Mouse (Mus musculus) 3134 (cell line): Measurements from ENCODE around the gene Ift122.
A peak's percentile ranks its signal among the peaks of the same experiment; 100 is the strongest.

Source experiments
- DNase-seq: peaks from one replicate; pipeline ENCODE4 v3.0.0-alpha.2; 2011; ENCODE audit warnings: low spot score; ENCODE audit not compliant: insufficient read length; ENCODE audit errors: extremely low read depth

The Ift122 gene

DNA sequence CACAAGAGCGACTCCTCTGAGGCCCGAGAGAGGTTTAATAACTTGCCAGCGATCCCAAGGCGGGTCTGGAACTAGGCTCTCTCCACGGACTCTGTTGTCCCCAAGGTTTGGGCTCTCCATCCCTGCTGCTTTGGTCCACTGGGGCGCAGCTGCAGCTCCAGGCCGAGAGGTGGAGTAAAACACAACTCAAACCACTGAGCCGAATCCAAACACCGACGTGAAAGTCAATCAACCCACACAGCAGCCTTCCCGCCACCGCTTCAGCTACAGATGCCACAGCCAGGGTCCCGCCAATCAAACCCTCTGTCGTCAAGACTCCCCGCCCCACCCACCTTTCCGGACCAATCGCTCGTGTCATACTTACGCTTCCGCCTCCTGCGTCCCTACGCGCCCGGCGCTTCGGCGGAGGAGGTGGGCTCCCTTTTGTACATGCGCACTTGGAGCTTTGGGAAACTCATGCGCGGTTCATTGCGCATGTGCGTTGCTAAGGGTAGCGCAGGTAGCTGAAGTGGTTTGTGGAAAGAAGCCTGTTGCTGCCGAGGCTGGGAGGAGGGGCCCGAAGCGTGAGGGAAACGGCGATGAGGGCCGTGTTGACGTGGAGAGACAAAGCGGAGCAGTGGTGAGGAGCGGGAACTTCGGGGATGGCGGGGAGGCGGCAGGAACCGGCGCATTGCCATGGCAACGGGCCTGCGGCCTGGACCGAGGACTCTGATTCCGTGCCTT is at the start of gene Ift122, which contains the start of gene Mbd4:
TSS of gene Ift122 (plus strand) at position 380 of the 723 bp plus-strand sequence.
TSS of gene Mbd4 (minus strand) at position 281 of the 723 bp plus-strand sequence.
- DNase-seq, result peak; percentile 100

DNA sequence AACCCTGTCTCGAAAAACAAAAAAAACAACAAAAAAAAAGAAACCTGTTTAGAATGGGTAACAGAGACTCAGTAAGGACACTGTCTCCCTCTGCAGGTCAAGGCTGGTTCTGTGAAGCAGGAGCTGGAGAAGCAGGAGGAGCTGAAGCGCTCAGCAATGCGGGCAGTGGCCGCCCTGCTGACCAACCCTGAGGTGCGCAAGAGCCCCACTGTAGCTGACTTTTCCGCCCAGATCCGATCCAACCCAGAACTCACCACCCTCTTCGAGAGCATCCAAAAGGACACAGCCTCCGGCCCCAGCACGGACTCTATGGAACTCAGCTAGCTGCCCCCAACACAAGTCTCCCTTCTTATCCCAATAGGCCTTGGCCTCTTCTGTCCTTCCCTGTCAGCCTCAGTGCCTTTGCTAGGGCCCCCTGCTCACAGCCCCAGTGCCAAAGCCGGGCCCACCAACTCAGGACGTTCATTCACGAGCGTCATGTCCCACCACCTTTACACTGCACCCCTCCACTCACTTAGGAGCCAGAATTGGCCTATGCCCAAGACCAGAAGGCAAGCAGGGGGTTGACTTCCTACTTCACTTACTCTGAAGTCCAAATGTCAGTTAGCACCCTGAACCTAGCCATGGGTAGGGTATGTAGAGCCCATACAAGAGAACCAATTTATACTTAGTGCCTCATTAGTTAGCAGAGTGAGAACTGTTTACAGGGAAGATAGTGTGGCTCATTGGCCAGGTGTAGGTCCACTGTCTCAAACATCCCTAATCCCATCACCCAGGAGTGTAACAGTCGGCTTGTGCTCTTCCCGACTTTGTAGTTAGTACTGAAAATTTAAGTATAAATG is 49.5 kb upstream of the Ift122 start:
- DNase-seq, result peak; percentile 82

DNA sequence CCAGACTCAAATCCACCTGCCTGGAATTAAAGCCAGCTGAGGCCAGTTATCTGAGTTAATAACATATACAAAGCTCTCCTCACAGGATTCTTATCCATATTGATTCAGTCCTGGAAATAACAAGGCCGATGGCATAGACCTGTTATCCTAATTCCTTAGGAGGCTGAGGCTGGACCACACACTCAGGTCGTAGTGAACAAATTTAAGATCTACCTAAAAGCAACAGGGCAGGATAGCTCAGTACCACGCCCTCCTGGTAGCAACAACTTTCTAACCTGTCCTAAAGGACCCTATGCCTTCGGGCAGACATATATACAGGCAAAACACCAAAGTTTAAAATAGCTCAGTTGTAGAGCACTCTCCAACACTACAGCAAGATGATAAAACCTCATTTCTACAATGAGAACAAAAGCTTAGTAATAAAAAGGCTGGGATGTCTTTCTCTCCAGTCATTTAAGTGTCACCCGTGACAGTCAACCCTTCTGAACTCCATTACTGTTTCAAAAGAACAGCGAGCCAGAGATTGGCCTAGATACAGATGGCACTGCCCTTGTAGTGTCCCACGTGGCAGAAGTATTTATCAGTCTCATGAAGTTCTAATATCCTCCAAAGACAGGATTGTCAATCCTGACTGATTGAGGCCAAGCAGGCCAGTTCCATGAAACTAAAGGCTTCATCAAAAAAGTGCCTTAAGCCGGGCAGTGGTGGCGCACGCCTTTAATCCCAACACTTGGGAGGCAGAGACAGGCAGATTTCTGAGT is 48.7 kb upstream of the Ift122 start:
- no peak for DNase-seq

DNA sequence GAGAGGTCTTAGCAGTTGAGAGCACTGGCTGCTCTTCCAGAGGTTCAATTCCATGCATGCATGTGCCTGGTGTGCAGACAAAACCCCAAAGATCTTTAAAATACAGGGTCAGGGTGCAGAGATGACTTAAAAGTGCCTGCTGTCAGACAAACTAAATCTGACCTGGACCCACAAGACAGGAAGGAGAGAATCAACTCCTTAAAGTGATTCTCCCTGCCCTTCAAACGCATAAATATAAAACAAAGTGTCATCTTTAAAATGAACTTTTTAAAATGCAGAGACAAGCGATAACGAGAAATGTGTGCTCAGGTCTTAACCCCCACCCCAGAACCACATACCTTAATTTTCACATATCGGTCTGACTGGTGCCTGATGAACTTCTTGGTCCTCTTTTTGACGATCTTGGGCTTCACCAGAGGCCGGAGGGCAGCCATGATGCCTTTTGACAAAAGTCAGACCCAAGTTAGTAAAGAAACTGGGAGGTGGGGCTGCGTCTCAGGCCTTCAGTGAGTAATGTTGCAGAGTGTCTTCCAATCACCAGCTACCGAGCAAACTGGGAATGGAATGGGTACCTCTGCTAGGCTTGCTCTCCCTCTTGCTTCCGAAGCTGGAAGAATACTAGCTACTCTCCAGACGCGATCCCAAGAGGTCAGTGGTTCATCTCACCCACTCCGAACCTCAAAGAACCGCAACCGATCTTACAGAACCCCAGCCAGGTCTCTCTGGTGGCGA is 45.6 kb upstream of the Ift122 start:
- no peak for DNase-seq

DNA sequence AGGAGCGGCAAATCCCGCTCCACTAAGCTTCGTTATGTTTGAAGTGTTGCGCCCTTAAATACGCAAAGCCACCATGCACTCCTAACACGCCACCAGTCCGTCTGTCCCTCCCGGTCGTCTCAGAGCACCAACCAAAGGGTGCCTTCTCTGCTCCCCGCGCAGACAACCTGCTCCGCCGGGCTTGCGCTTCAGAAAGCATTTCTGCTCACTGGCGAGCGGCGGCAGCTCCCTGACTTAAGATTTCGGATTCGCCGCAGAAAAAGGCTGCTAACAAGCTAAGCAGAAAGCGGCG is 45.1 kb upstream of the Ift122 start:
- no peak for DNase-seq

DNA sequence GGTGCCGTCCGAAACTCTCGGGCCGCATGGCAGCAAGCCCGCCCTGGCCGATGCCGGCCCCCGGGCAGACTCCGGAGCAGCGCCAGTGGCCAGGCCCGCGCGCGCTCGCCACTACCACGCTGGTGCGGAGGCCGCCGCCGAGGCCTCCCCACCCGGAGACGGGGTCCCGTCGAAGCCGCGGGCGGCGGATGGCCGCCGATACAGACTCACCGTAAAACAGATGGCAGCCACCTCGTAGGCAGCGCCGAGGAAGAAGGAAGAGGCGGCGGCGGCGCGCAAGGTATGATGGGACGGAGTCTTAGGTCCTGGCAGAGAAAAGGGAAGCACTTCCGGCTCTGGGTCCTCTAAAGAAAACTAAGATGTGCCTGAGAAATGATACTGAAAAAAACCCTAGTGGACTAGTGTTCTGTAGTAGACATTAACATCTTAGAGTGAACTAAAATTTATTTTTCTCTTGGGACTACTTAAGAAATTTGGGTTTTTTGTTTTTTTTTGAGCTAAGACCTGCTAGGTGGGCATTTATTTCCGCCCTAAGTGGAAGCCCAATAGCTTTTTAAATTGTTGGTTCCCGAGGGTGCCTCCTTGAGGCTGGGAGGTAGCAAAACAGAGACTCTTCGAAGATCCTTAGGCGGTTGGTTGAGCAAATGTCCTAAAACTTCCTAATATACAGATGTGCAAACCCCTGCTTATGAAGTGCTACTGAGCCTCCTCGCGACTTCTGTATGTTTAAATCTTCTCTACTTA is 44.6 kb upstream of the Ift122 start, which contains the start of gene Rpl32:
TSS of gene Rpl32 (minus strand) at position 260 of the 744 bp plus-strand sequence.
- DNase-seq, result peak; percentile 85

DNA sequence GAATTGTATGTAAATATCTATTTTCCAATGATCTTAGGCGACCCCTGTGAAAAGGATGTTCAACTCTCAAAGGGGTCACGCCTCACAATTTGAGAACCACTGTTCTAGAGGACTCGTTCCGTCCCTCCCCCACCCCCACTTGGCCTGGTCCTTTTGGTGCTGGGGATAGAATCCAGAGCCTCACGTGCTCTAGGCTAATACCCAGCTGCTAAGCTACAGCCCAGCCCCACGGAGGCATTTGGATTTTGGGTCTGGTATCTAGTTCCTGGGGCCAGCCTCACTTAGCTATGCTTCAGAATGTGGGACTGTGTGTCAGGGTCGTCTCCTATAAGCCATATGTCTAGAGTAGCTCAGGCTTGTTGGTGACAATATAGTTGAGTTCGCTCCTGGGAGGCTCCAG is 41.7 kb upstream of the Ift122 start:
- DNase-seq, result no peak

DNA sequence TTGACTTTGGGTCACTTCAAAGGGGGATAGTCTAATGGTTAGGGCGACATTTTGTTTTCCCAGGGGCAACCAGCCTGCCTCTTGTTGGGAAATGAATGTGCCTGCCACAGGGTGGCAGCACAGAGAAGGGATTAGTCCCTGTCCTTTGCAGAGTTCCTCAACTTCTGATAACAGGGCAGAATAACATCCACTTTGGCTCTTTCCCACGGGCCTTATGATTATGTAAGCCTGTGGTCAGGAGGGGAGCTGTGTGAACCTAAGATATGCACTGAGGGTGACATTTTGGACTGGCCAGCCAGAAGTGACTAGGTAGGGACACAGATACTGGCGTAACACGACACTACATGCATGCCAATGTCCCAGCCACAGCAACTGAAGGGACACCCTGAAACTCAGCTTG is 39.2 kb upstream of the Ift122 start:
- no peak for DNase-seq

DNA sequence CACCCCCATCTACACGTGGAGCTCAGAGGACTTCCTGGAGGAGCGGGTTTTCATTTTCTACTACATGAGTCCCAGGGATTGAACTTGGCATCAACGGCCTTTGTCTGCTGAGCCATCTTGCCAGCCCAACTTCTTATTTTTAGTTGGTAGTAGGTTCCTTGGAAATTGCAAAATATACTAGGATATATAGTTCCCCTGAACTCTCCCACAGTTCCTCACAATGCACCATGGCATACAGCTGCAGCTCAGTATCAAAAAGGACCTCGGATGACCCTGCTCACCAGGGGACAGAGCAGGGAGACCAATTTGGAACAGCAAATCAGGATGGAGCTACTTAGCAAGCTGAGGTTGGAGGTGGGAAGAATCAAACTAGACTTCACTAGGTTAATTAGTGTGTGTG is 38.2 kb upstream of the Ift122 start:
- DNase-seq, result no peak

DNA sequence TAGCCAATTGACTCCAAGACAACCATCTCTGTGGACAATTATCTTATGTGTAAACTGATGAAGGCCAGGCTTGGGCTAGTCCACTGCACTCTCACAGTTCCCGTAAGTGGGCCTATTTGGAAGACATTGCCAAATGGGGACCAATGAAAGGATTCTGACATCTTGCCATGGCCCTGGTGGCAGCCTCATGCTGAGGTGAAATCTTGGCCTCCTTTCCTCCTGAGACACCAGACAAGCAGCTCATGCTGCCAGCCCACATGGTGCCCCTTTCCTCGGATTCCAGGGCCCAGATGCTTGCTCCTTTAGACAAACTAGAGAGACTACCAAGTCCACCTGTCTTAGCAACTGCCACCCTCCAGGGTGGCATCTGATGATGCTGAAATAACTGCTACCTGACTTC is 35.1 kb upstream of the Ift122 start:
- no peak for DNase-seq

DNA sequence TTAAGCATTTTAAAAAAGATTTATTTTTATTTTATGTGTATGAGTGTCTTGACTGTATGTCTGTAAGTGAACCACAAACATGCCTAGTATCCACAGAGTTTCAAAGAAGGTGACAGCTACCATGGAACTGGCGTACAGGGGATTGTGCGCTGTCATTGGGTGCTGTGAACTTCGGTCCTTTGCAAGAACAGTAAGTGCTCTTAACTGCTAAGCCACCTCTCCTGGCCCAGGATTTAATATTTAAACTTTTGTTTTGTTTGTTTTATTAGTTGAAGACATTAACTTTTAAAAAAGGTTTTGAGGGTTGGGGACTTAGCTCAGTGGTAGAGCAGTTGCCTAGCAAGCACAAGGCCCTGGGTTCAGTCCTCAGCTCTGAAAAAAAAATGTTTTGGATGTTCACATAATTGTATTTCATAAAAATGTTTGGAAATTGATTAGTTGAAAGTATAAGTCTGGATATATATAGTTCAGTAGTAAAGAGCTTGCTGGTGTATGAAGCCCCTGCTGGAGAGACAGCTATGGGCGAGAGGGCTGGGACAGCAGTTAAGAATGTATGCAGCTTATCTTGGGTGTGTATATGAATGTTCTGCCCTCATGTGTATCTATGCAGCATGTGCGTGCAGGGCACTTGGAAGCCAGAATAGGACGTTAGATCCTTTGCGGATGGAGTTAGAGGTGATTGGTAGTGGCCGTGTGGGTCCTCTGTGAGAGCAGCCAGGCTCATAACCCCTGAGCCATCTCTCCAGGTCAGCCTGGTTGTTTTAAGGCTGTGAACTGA is 31.9 kb upstream of the Ift122 start:
- no peak for DNase-seq

DNA sequence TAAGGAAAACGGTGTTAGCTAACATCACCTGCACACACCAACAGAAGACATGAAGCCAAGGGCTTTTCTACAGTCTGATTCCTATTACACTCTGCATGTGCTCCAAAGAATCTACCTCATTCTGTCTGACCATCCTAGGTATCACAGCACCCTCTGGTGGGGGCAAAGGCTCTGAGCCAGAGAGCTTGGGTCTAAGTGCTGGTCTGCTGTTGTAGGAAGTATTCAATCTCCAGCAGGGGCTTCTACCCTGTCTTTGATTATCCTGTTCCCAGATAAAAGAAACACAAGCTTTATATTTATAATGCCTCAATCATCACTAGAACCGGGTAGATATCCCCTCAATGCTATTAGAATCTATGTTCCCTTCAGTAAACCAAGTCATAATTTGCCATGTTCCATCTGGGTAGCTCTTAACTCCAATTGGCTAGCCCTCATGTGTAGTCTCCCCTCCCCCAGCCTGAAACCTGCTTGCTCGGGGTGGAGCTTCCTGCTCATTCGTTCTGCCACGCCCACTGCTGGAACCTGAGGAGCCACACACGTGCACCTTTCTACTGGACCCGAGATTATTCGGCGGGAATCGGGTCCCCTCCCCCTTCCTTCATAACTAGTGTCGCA is 29.3 kb upstream of the Ift122 start:
- DNase-seq, result peak; percentile 77

DNA sequence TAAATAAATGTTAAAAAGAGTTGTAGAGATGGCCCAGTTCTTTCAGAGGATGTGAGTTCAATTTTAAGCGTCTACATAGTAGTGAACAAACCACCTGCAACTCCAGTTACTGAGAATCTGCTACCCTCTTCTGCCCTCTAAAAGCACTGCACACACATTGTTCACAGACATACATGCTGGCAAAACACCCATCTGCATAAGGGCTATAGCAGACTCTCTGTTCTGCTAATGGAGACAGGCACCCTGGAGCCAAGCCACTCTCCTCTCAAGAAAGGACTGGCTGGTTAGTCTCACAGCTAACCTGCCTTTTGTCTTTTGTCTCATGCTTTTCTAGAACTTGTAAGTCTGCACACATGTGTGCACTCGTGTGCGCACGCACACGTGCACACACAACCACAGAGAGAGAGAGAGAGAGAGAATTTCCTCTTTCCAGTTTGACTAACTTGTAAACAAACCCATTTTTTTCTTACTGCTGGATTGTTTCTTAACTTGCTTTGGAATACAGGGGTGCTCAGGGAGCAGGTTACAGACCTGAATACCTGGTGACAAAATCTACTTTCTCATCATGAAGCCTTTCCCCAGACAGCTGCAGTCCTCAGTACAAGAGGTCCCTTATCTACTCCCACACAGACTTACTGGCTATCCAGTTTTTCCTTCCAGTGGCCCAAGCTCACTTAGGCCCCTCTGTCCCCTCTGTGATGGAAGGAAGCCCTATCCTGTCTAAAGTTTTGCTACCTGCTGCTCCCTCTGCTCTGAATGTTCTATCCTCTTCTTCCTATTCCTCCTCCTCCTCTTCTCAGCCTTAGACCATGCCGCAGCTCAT is 22.3 kb upstream of the Ift122 start:
- DNase-seq, result no peak

DNA sequence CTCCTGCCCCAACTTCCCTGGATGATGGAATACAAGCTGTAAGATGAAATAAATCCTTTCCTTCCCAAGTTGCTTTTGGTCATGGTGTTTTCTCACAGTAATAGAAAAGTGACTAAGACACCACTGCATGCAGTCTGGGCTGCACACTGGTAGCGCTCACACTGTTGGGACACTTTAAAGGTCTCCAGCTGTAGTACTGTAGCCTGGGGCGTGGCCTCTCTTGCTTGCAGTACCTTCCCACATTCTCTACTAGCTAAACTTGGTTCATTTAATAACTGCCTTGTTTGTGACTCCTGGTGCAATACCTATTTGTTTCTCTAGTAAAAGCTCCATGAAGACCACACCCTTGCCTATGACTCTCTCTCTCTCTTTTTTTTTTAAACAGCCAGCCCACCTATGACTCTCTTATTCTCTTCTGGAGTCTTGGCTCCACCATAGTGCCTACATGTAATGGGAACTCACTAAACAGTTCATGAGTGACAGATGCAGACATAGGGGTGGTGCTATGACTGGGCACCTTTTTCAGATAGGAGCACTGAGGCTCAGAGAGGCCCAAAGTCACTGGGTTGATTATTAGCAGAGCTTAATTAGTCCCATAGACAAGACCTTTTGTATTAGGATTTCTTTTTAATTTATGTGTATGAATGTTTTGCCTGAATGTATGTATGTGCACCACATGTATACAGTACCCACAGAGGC is 21.0 kb upstream of the Ift122 start:
- no peak for DNase-seq

DNA sequence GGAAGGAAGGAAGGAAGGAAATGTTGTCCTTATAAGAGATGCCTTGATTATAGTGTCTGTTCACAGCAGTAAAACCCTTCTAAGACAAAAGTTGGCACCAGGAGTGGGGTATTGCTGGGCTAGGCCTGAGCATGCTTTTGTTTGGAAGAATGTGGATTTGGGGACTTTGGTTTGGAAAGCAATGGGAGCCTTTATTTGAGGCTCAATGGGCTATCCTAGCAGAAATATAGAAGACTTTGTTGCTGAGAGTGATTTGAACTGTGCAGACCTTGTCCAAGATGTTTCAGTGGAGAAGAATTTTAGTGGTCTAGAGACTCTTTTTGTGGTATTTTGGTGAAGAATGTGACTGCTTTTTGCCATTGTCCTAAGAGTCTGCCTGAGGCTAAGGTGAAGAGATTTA is 19.4 kb upstream of the Ift122 start:
- DNase-seq, result no peak

DNA sequence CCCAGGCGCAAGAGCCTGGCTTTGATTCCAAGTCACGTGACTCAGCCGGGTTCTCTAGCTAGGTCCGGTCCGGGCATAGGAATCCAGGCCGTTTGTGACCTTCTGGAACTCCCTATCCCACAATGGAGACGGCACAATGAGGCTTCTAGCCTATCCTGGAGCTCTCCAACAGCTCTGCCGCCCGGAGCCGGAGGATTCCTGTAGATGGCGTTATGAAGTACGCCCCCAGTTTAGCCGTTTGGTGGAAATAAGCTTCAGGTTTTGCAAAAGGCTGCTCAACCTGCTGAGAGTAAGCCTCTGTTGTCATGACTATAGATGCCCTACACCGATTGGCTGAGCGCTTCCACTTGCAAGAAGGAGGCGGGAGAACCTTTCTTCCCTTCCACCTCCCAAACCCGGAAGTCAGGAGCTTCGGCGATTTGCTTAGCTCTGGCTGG is 15.1 kb upstream of the Ift122 start, which contains the start of gene Efcab12:
TSS of gene Efcab12 (minus strand) at position 252 of the 437 bp plus-strand sequence.
- no peak for DNase-seq

DNA sequence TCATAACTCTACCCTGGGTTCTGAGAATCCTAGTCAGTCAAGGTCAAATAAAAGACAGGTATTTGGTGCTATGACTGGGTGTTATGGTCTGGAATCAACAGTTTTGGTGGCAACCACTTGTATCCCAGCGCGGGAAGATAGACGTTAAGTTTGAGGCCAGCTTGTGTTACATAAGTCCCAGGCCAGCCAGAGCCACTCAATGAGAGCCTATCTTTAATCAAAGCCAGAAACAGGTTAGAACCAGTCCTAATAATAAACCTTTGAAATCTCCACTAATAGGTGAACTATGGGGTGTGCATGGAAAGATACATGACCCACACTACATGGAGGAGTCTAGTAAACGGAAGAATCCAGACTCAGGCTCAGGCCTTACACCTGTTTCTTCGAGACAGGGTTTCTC is 14.5 kb upstream of the Ift122 start:
- no peak for DNase-seq
